Mouse (Mus musculus) forebrain, embryonic 15.5 days (tissue): ENCODE results near the gene Mrnip. TPM values are rescaled to one million over a fixed set of nuclear protein-coding genes. Genes with fewer than 3 reads are reported as not detected.

Experiments
- ATAC-seq: fragments of 200-750 bp; cut with Nextera tagmentation; replicated peaks from 2 replicates; pipeline ENCODE4 v1.8.0; 2017; ENCODE audit warnings: mild to moderate bottlenecking, moderate TSS enrichment, moderate library complexity
- H3K27ac ChIP-seq: fragments of 300-500 bp; sonication (generic); replicated peaks from 2 replicates; pipeline ENCODE4 v1.5.1; 2015; ENCODE audit warnings: mild to moderate bottlenecking, inconsistent platforms
- H3K27me3 ChIP-seq: fragments of 300-500 bp; sonication (generic); 2 replicates; pipeline ENCODE4 v1.6.1; 2015; ENCODE audit warnings: inconsistent platforms
- H3K36me3 ChIP-seq: fragments of 300-500 bp; sonication (generic); 2 replicates; pipeline ENCODE4 v1.6.1; 2015; ENCODE audit warnings: mild to moderate bottlenecking, inconsistent platforms
- H3K4me1 ChIP-seq: fragments of 300-500 bp; sonication (generic); 2 replicates; pipeline ENCODE4 v1.6.1; 2015; ENCODE audit warnings: inconsistent platforms
- H3K4me2 ChIP-seq: fragments of 300-500 bp; sonication (generic); replicated peaks from 2 replicates; pipeline ENCODE4 v1.6.1; 2015; ENCODE audit warnings: mild to moderate bottlenecking, inconsistent platforms
- H3K4me3 ChIP-seq: fragments of 300-500 bp; sonication (generic); 2 replicates; pipeline ENCODE4 v1.5.1; 2015; ENCODE audit warnings: mild to moderate bottlenecking, inconsistent platforms
- H3K9ac ChIP-seq: fragments of 300-500 bp; sonication (generic); replicated peaks from 2 replicates; pipeline ENCODE4 v1.6.1; 2015; ENCODE audit warnings: mild to moderate bottlenecking, inconsistent platforms
- H3K9me3 ChIP-seq: fragments of 300-500 bp; sonication (generic); 2 replicates; pipeline ENCODE4 v1.6.1; 2016; ENCODE audit warnings: inconsistent platforms
- WGBS: fragments of 180-500 bp; shearing (Covaris S2); methylation state at CpG from one replicate; pipeline ENCODE4 v1.1.7; 2015; ENCODE audit warnings: mixed read lengths; 5-methylcytosine and 5-hydroxymethylcytosine counted together
- polyA plus RNA-seq: library from polyadenylated mRNA; unstranded; fragments of >200 nt; fragmentation: Nextera tagmentation; extraction: Ambion mirVana; gene quantifications from 2 replicates; pipeline ENCODE4 v1.2.1, GENCODE M21; 2015

Gene Mrnip
- polyA plus RNA-seq, 1 experiment from 2014 or later = 28.6 TPM

- H3K36me3 ChIP-seq = peaks cover 20% of the 10 kb centered on the region
Measured at GRCm38 (mm10) chr11:50210505-50211151, 36.4 kb downstream of the Mrnip start, which contains the start of the genes Sqstm1 and Mgat4b. Sqstm1 (minus strand) TSS chr11:50210827. Mgat4b (plus strand) TSS chr11:50210890.

GRCm38 (mm10) chr11:50211322-50212059, 37.2 kb downstream of the Mrnip start:
- H3K36me3 ChIP-seq = peaks cover 12% of the 10 kb centered on the region
- H3K27me3 ChIP-seq = no peaks in the 10 kb centered on the region
- WGBS = 85% methylated on average over 3 of the region's 3 CpGs
- no peaks in the 10 kb centered on the region for H3K9me3 ChIP-seq
- peaks cover 31% of the 10 kb centered on the region for H3K4me1 ChIP-seq
- peak overlapping the region; percentile 56 for H3K4me2 ChIP-seq
- H3K4me3 ChIP-seq = peak overlapping the region; percentile 90; the same call in 1 of the 2 replicates
- H3K27ac ChIP-seq = peak overlapping the region; percentile 95; the same call in 1 of the 2 replicates
- no peak overlapping the region for H3K9ac ChIP-seq
- no peak for ATAC-seq

More at GRCm38 (mm10) chr11:50210505-50211151, 36.4 kb downstream of the Mrnip start, which contains the start of the genes Sqstm1 and Mgat4b:
- H3K4me3 ChIP-seq = peak within 1 kb of the TSS; percentile 90
- H3K9me3 ChIP-seq = no peaks in the 10 kb centered on the region
- peak; percentile 76 for ATAC-seq
- H3K4me1 ChIP-seq = peaks cover 30% of the 10 kb centered on the region
- H3K27me3 ChIP-seq = no peaks in the 10 kb centered on the region
- WGBS = under 1% methylated on average over 48 of the region's 48 CpGs
- peak within 1 kb of the TSS; percentile 93 for H3K9ac ChIP-seq
- peak within 1 kb of the TSS; percentile 56 for H3K4me2 ChIP-seq
- peak within 1 kb of the TSS; percentile 95 for H3K27ac ChIP-seq

- Histone ChIP-seq H3K36me3 (peaks cover 5% of the 10 kb centered on the region), H3K4me1 (peaks cover 31% of the 10 kb centered on the region), H3K4me2 (no peak overlapping the region), H3K9ac (no peak overlapping the region), H3K27me3 (no peaks in the 10 kb centered on the region), H3K9me3 (no peaks in the 10 kb centered on the region), H3K4me3 (no peak overlapping the region), H3K27ac (no peak overlapping the region)
- ATAC-seq = no peak
- WGBS = 74% methylated on average over 3 of the region's 3 CpGs
Measured at GRCm38 (mm10) chr11:50212060-50212739, 38.0 kb downstream of the Mrnip start.

DNA sequence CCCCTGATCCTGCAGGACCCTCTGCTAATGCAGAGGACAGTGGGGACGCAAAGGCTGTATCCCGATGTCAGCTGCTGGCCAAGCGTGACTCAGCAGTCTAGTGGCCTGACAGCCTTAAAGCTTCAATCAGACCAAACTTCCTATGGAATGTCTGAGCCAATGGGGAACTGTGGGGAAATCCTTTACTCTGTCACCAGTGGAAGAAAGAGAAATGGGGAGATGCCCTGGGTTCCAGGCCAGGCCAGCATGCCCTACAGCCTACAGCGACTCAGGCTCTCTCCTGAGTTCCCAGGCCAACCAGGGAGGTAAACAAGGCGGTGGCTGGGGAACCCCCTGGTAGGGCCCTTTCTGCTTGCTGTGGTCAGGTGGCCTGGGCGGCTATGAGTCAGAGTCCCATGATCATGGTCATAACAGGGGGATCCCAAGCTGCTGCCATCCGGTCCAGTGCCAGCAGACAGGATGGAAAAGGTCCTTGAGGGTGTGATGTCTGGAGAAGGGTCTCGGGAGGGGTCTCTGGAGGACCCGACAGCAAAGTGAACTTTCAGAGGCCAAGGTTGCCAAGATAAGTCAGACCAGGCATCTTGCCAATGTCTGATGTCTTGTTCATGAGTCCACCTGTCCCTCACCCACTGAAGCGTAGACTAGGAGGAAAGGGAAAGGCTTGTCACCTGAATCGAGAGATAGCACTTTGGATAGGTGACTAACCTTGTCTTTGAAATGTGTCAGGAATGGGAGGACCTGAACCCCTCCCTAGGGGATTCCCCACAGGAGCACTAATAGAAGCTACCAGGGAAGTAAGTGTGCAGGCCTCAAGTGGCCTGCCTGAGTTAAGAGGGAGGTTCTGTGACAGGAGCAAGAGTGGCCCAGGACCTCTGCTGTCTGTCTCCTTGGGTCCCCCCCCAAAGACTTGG, 38.9 kb downstream of the Mrnip start:
- peaks cover 28% of the 10 kb centered on the region for H3K4me1 ChIP-seq
- no peak overlapping the region for H3K9ac ChIP-seq
- H3K36me3 ChIP-seq = no peaks in the 10 kb centered on the region
- no peaks in the 10 kb centered on the region for H3K27me3 ChIP-seq
- WGBS = 66% methylated on average over 11 of the region's 11 CpGs
- H3K4me2 ChIP-seq = no peak overlapping the region
- H3K9me3 ChIP-seq = no peaks in the 10 kb centered on the region
- H3K27ac ChIP-seq = no peak overlapping the region
- no peak for ATAC-seq
- H3K4me3 ChIP-seq = no peak overlapping the region

DNA sequence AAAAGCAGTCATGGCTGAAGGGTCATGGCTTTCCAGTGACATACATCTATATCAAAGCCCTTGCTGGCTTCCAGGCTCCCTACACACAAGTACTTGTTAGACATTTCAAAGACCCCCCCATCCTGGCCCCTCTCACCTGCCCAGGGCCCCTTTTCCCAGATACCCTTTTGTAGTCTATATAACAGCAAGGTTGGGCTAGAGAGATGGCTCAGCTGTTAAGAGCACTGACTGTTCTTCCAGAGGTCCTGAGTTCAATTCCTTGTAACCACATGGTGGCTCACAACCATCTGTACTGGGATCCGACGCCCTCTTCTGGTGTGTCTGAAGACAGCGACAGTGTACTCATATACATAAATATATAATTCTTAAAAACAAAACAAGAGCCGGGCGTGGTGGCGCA, 40.4 kb downstream of the Mrnip start:
- H3K9ac ChIP-seq = no peak overlapping the region
- H3K36me3 ChIP-seq = no peaks in the 10 kb centered on the region
- H3K9me3 ChIP-seq = no peaks in the 10 kb centered on the region
- ATAC-seq = no peak
- H3K27ac ChIP-seq = no peak overlapping the region
- 93% methylated on average over 6 of the region's 6 CpGs for WGBS
- no peak overlapping the region for H3K4me2 ChIP-seq
- peaks cover 18% of the 10 kb centered on the region for H3K4me1 ChIP-seq
- H3K4me3 ChIP-seq = no peak overlapping the region
- no peaks in the 10 kb centered on the region for H3K27me3 ChIP-seq

DNA sequence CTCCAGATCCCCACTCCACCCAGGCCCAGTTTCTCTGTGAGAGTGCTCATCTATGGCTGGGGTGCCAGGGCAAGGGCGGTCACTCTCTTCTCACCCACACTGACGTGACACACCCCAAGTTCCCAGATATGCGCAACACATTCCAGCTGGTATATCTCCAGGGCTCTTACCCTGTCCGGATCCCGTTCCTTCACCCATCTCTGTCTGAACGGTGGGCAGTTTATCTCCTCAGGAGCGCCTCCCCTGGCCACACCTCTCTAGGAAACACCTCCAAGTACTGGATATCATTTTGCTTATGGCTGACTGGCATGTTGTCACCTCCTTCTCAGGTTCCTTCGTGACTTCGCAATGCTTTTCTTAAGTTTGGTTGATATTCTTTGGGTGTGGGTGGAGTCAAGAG, 41.4 kb downstream of the Mrnip start:
- Histone ChIP-seq H3K9me3 (no peaks in the 10 kb centered on the region), H3K4me1 (peaks cover 16% of the 10 kb centered on the region), H3K4me2 (0 out of 2 replicates have a peak overlapping the region, but pooled peaks have one; percentile 5), H3K36me3 (no peaks in the 10 kb centered on the region), H3K27me3 (no peaks in the 10 kb centered on the region), H3K4me3 (no peak overlapping the region), H3K27ac (no peak overlapping the region), H3K9ac (no peak overlapping the region)
- no peak for ATAC-seq
- 28% methylated on average over 9 of the region's 9 CpGs for WGBS

DNA sequence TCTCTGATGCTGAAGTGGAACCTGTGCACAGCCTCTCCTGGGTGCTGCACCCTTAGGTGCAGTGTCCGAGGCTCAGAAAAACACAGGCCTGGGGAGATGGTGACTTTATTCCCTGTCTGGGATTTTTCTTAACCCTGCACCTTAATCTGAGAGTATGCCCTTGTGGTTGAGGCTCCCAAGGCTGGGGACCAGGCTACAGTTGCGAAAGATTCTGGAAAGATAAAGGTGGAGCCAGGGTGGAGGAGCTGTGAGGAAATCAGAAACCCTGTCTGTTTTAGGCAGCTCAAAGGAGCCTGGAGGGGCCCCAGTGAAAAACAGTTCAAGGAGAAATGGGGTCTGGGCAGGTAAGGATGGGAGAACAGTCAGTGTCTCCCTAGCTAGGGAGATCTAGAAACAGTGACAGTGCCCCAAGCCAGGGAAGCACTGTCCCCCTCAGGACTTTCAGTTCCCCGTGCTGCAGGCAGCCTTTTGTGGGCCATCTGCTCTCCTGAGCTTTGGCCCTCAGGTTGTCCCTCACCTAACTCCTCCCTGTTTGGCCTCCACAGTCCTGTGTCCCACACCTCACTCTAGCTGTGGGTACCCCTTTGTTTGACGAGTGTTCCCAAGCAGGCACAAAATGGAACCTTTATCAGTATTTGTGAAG, 42.6 kb downstream of the Mrnip start:
- Histone ChIP-seq H3K4me3 (no peak overlapping the region), H3K27me3 (no peaks in the 10 kb centered on the region), H3K36me3 (no peaks in the 10 kb centered on the region), H3K9me3 (no peaks in the 10 kb centered on the region), H3K4me2 (no peak overlapping the region), H3K9ac (no peak overlapping the region), H3K4me1 (peaks cover 11% of the 10 kb centered on the region; the same call in 1 of the 2 replicates), H3K27ac (no peak overlapping the region)
- 77% methylated on average over 4 of the region's 4 CpGs for WGBS
- no peak for ATAC-seq

- H3K36me3 ChIP-seq = no peaks in the 10 kb centered on the region
- ATAC-seq = no peak
- no peaks in the 10 kb centered on the region for H3K27me3 ChIP-seq
- no peak overlapping the region for H3K4me3 ChIP-seq
- no peak overlapping the region for H3K9ac ChIP-seq
- 66% methylated on average over 4 of the region's 4 CpGs for WGBS
- no peak overlapping the region for H3K27ac ChIP-seq
- H3K9me3 ChIP-seq = no peaks in the 10 kb centered on the region
- H3K4me1 ChIP-seq = peaks cover 12% of the 10 kb centered on the region; the same call in 1 of the 2 replicates
- H3K4me2 ChIP-seq = no peak overlapping the region
Measured at GRCm38 (mm10) chr11:50217811-50218210, 43.6 kb downstream of the Mrnip start.

- Histone ChIP-seq H3K4me3 (no peak overlapping the region), H3K36me3 (no peaks in the 10 kb centered on the region), H3K4me2 (no peak overlapping the region), H3K4me1 (peaks cover 20% of the 10 kb centered on the region), H3K27me3 (no peaks in the 10 kb centered on the region), H3K27ac (no peak overlapping the region), H3K9me3 (no peaks in the 10 kb centered on the region), H3K9ac (no peak overlapping the region)
- WGBS = 32% methylated on average over 2 of the region's 2 CpGs
- ATAC-seq = no peak
Measured at GRCm38 (mm10) chr11:50219833-50220232, 45.6 kb downstream of the Mrnip start.

- 43% methylated on average over 7 of the region's 7 CpGs for whole genome bisulfite sequencing
- no peaks in the 10 kb centered on the region for H3K36me3 ChIP-seq
- peak overlapping the region; percentile 76 for H3K4me2 ChIP-seq
- no peaks in the 10 kb centered on the region for H3K27me3 ChIP-seq
- ATAC-seq = no peak
- no peak overlapping the region for H3K9ac ChIP-seq
- H3K9me3 ChIP-seq = no peaks in the 10 kb centered on the region
- peak overlapping the region; percentile 93 for H3K4me3 ChIP-seq
- peaks cover 34% of the 10 kb centered on the region for H3K4me1 ChIP-seq
- no peak overlapping the region for H3K27ac ChIP-seq
Measured at GRCm38 (mm10) chr11:50222559-50223276, 48.5 kb downstream of the Mrnip start.
